Mouse (Mus musculus) limb, embryonic 14.5 days (tissue): Measurements from ENCODE around the gene Bmp4. TPM values are rescaled to one million over a fixed set of nuclear protein-coding genes. Genes with fewer than 3 reads are reported as not detected.

ENCODE experiments used
- ATAC-seq: fragments of 200-750 bp; cut with Nextera tagmentation; 2 replicates; pipeline ENCODE4 v1.8.0; 2017; ENCODE audit warnings: low read depth, moderate number of reproducible peaks, moderate TSS enrichment; ENCODE audit not compliant: low FRiP score
- DNase-seq: peaks from one replicate; pipeline ENCODE4 v3.0.0-alpha.2; 2015; ENCODE audit warnings: low spot score
- H3K27ac ChIP-seq: fragments of 300-500 bp; sonication (generic); replicated peaks from 2 replicates; pipeline ENCODE4 v1.5.1; 2014; ENCODE audit warnings: low read depth, mild to moderate bottlenecking, low read length, moderate library complexity, mixed read lengths
- H3K27me3 ChIP-seq: fragments of 300-500 bp; sonication (generic); 2 replicates; pipeline ENCODE4 v1.6.1; 2014; ENCODE audit warnings: low read length, mixed read lengths; ENCODE audit not compliant: control insufficient read depth, insufficient read depth
- H3K36me3 ChIP-seq: fragments of 300-500 bp; sonication (generic); 2 replicates; pipeline ENCODE4 v1.6.1; 2014; ENCODE audit warnings: mild to moderate bottlenecking, low read length, moderate library complexity, mixed read lengths; ENCODE audit not compliant: control insufficient read depth, insufficient read depth
- H3K4me1 ChIP-seq: fragments of 300-500 bp; sonication (generic); 2 replicates; pipeline ENCODE4 v1.6.1; 2014; ENCODE audit warnings: antibody characterized with exemption, low read length, mixed read lengths; ENCODE audit not compliant: control insufficient read depth, insufficient read depth
- H3K4me2 ChIP-seq: fragments of 300-500 bp; sonication (generic); replicated peaks from 2 replicates; pipeline ENCODE4 v1.6.1; 2014; ENCODE audit warnings: low read depth, mild to moderate bottlenecking, low read length, moderate library complexity; ENCODE audit not compliant: severe bottlenecking
- H3K4me3 ChIP-seq: fragments of 300-500 bp; sonication (generic); replicated peaks from 2 replicates; pipeline ENCODE4 v1.5.1; 2014; ENCODE audit warnings: low read length
- H3K9ac ChIP-seq: fragments of 300-500 bp; sonication (generic); 2 replicates; pipeline ENCODE4 v1.6.1; 2014; ENCODE audit warnings: mild to moderate bottlenecking, low read depth, low read length, moderate library complexity; ENCODE audit not compliant: severe bottlenecking
- H3K9me3 ChIP-seq: fragments of 300-500 bp; sonication (generic); 2 replicates; pipeline ENCODE4 v1.6.1; 2016; ENCODE audit warnings: low read length; ENCODE audit not compliant: control insufficient read depth
- POLR2A ChIP-seq: fragments of 200-500 bp; IDR thresholded peaks from 2 replicates; pipeline ENCODE4 v1.8.0; 2012; ENCODE audit warnings: inconsistent platforms, mild to moderate bottlenecking, moderate library complexity, borderline replicate concordance; ENCODE audit not compliant: insufficient read depth, insufficient read length; ENCODE audit errors: extremely low read depth
- WGBS: fragments of 180-500 bp; shearing (Covaris S2); extraction: QIAGEN DNeasy Blood & Tissue Kit; methylation state at CpG from one replicate; pipeline ENCODE4 v1.1.7; 2014; 5-methylcytosine and 5-hydroxymethylcytosine counted together
- polyA plus RNA-seq, 2 experiments: library from polyadenylated mRNA; depleted of rRNA in 1 of 2; stranded (reverse) in 1 of 2; unstranded in 1 of 2; fragments of >200 nt; fragmentation: Nextera tagmentation in 1 of 2; extraction: Ambion mirVana in 1 of 2; gene quantifications; 2 replicates each; pipeline versions ENCODE4 v1.2.1 to v1.2.3; 2012 to 2014

Bmp4 gene
- polyA plus RNA-seq, 2 experiments: 23.3 to 70.0 TPM

DNA sequence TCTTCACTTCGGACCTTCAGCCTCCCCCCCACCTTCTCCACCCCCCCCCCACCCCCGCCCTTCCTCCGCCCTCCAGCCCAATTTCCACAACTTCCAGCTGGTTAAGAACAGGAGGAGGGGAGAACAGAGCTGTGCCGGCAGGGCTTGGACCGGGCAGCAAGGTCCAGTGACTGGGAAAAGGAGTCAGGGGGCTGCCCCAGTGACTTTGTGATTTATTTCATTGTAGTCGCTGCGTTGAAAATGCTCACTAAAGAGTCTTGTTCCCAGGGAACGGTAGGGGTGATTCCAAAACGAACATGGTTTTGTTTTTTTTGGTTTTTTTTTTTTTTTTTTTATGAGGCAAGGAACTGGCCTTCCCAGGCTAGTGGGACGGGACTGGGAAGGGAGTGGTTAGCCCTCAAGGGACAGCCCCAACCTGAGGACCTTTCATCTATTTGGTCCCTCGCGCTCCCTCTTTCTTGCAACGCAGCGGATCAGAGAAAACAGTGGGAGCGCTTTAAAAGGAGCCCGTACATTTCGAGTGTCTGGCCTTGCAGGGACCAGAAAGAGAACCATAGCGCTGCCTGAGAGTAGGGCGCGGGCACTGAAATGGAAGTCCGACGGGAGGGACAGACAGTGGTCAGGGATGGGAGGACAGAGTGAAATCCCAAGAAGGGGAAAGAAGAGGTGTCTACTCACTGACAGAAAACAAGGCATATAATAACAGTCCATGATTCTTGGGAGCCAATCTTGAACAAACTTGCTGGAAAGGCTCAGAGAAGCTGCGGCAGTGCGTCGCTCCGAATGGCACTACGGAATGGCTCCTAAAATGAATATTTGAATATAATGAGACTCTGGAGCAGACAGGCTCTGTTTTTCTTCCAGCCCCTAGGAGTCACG, 3.8 kb downstream of the Bmp4 start:
- no peak for DNase-seq
- Histone ChIP-seq H3K4me1 (peaks cover 20% of the 10 kb centered on the region), H3K4me3 (peak overlapping the region; percentile 60), H3K27ac (peak overlapping the region; percentile 81; the same call in 1 of the 2 replicates), H3K27me3 (peaks cover 14% of the 10 kb centered on the region; the same call in 1 of the 2 replicates), H3K4me2 (peak overlapping the region; percentile 75), H3K36me3 (peaks cover 8% of the 10 kb centered on the region), H3K9ac (peak overlapping the region; percentile 62), H3K9me3 (no peaks in the 10 kb centered on the region)
- peak; percentile 32; the same call in 1 of the 2 replicates for TF ChIP-seq POLR2A
- WGBS: under 1% methylated on average over 28 of the region's 28 CpGs
- no peak; the same call in 1 of the 2 replicates for ATAC-seq

DNA sequence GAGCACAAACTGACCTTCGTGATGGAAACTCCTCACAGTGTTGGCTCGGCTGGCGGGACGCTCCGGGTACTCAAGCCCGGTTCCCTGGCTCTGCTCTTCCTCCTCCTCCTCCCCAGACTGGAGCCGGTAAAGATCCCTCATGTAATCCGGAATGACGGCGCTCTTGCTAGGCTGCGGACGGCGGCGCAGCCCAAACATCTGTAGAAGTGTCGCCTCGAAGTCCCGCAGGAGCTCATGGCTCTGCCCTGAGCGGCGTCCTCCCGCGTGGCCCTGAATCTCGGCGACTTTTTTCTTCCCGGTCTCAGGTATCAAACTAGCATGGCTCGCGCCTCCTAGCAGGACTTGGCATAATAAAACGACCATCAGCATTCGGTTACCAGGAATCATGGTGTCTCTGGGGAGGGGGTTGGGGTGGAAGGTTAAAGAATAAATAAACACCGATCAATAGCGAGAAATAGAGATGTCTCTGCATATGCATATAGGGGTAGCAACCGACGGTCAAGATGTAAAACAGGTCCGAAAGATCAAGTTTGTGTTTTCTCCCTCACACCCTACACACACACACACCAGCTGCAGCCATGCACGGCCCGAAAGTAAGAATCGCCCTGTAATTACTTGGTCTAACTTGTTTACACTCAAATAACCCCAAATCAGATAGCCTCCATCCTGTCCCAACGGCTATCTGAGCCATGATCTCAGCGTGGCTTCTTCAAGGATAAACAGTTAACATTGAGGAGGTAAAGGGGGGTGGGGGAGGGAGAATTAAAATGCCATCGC, 4.6 kb downstream of the Bmp4 start:
- H3K9me3 ChIP-seq: no peaks in the 10 kb centered on the region
- peaks cover 14% of the 10 kb centered on the region; the same call in 1 of the 2 replicates for H3K27me3 ChIP-seq
- H3K27ac ChIP-seq: peak overlapping the region; percentile 70
- peaks cover 8% of the 10 kb centered on the region for H3K36me3 ChIP-seq
- peak overlapping the region; percentile 75 for H3K4me2 ChIP-seq
- ATAC-seq: no peak
- peaks cover 29% of the 10 kb centered on the region for H3K4me1 ChIP-seq
- peak overlapping the region; percentile 60 for H3K4me3 ChIP-seq
- WGBS: under 1% methylated on average over 39 of the region's 39 CpGs
- H3K9ac ChIP-seq: peak overlapping the region; percentile 62
- TF ChIP-seq POLR2A: no peak
- peak; percentile 42 for DNase-seq

DNA sequence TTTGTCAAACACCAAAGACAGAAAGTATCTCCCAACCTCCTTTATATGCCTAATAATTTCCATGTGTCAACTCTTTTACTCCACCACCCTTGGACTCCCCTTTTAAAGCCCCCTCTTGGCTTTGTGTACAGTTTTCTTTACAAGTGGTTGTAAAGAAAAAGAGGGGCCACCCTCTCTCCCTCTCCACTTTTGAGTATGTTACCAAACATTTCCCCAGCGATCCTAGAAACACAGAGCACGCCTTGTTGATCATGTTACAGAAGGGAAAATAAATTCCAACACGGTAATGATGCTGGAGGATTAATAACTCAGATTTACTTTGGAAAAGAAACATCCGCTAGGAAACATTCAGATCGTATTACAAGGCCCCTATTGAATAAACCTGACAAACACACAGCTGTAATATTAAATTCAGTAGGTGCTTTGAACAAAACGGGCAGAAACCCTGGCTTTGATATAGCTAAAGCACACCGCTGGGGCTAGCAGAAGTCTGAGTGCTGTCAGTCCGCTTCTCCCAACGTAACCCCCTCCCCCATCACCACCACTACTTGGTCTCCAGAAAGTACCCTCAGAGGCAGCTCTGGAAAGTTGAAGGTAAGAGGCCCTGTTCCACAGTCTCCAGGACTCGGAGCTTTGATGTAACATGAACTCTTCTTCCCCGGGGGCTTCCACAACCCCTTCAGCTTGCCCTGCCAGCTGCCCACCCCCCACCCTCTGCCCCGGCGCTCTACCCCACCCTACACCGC, 5.3 kb downstream of the Bmp4 start:
- Histone ChIP-seq H3K4me1 (peaks cover 32% of the 10 kb centered on the region), H3K27me3 (peaks cover 14% of the 10 kb centered on the region; the same call in 1 of the 2 replicates), H3K9ac (peak overlapping the region; percentile 62), H3K36me3 (peaks cover 8% of the 10 kb centered on the region), H3K4me2 (peak overlapping the region; percentile 75), H3K9me3 (no peaks in the 10 kb centered on the region), H3K4me3 (peak overlapping the region; percentile 60), H3K27ac (peak overlapping the region; percentile 70)
- no peak for TF ChIP-seq POLR2A
- ATAC-seq (no peak), DNase-seq (peak; percentile 54)
- 3% methylated on average over 14 of the region's 14 CpGs for WGBS

DNA sequence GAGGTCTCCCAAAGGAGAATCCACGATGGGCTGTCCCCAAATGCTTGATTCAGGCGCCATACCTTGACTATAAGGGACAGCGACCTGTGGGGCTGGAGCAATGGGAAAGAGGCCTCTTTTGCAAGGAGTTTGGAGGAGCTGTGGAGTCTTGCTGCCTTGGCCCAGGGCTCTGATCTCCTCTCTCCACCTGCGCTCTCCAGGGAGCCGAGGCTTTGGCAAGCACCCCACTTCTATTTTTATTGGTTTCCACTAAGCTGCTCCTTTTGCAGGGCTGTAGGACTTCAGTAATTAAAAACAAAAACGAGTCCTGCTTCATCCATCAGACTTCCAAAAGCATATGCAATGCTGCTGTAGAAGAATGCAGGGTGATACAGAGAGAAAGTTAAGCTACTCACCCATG, 9.0 kb downstream of the Bmp4 start:
- WGBS: 21% methylated on average over 6 of the region's 6 CpGs
- Histone ChIP-seq H3K27ac (no peak overlapping the region), H3K4me3 (no peak overlapping the region), H3K4me2 (peak overlapping the region; percentile 57; the same call in 1 of the 2 replicates), H3K9me3 (no peaks in the 10 kb centered on the region), H3K27me3 (no peaks in the 10 kb centered on the region), H3K9ac (no peak overlapping the region), H3K36me3 (peaks cover 8% of the 10 kb centered on the region), H3K4me1 (peaks cover 40% of the 10 kb centered on the region)
- peak; percentile 58 for DNase-seq
- ATAC-seq: peak; percentile 35; the same call in 1 of the 2 replicates
- no peak for TF ChIP-seq POLR2A
